Mouse (Mus musculus): ENCODE results near the gene Pheta1.

Gene Pheta1

DNA sequence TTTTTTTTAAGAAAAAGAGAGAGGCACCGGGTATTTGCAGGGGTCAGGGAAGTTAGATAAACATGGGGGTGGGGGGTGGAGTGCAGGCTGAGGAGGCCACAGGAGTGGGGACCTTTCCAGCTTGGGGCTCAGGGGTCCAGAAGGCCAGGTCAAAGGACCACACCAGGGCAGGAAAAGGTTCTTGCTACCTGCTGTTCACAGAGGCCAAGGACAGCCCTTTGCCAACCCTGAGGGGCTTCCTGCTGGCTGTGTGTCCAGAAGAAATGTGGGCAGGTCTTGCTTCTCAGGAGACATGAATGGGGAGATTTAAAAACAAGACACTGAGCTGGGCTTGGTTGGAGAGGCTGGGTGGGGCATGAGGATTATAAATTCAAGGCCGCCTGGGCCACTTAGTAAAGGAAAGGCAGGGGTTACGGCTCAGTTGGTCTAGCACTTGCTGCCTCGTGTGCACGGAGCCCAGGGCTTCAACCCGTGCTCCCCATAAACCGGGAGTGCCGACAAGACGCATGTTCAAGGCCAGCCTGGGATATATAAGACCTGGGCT is 41.1 kb downstream of the Pheta1 start:
- no peak for DNase-seq (ENCODE audit: low spot score)

- DNase-seq (ENCODE audit: low spot score) = no peak
These were observed 42.1 kb downstream of the Pheta1 start for GRCm38 (mm10) chr5:121890925-121891324.

DNA sequence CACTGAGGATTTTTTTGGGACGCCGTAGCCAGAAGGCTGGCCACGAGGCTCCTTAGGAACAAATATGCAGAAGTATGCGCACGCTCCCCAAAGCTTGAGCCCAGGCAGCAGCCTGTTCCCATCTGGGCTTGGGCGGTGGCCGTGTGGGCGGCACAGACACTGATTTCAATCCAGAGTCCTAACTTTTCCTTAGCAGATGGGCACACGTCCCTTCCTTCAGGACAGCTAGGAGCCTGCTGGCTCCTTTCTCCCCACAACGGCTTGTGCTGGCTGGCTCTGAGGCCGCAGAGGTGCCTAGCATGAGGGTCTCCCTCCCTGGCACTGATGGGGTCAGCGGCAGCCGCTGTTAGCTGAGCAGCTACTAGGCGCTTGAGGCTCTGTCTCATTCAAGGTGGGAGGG is 43.5 kb downstream of the Pheta1 start:
- DNase-seq (ENCODE audit: low spot score) = no peak

GRCm38 (mm10) chr5:121893581-121893980 is 44.8 kb downstream of the Pheta1 start:
- no peak for DNase-seq (ENCODE audit: low spot score)

- DNase-seq (ENCODE audit: low spot score) = no peak
These were observed 45.9 kb downstream of the Pheta1 start for GRCm38 (mm10) chr5:121894647-121895046.

DNA sequence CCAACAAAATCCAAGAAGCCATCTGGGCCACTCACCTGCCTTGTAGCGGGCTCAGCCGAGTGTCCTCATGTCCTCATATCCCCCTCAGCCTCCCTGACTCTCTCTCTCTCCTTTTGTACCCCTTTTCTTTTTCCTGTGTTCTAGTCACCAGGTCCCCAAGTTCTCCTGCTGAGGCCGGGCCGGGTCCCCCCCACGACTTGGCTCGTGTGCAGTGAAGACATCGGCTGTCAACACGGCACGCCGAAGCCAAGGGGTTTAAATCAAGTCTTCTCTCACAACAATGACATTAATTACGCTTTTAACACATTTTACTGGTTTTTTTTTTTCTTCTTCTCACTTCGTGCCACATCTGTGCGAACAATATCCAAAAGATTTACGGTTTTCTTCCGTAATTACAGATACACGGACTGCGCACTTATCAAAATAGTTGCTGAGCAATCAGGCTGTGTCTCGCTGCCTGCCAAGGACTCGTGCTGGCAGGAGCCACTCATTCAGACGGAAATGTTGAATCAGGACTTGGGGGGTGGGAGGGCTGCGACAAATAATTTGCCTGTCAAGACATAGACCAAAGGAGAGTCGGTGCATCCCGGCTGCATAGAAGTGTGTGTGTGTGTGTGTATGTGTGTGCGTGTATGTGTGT is 46.5 kb downstream of the Pheta1 start:
- DNase-seq (ENCODE audit: low spot score) = no peak

DNA sequence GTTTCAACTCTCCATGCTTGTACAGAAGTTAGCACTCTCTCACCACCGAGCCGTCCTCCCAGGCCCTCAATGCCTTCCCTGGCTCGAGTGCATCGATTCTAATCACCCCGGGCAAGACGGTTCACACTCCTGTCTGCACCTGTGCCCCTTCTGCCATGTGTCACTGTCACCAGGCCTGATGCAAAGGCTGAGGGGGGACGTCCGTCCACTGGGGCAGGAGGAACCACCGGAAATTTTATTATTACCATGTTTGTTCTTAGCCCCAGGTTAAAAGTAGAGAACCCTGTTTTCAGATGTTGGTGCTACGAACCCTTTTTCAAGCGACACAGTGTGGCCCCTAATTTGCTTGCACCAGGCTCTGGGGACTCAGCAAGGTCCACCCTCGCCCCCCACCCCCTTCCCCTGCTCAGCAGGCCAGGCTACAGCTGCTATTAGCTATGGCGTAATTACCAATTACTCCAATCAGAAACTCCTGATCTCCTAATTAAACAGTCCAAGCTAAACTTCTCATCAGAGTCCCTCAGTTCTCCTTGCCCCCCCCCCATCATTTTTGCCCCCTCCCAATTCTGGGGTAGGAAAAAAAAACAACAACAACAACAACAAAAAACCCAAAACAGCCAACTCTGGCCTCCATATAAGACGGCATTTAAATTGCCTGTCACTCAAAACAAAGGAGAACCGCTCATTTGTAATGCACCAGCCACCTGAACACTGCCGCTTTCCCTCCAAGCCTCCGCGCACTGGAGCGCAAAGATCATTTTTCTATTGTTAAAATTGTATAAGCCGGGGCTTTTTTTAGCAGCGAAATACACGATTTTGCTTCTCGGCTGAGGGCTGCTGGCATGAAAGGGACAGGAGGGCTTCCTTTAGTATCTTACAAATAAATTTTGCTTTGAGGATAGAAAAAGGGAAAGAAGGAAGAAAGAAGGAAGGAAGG is 54.3 kb downstream of the Pheta1 start:
- DNase-seq (ENCODE audit: low spot score) = no peak

All from ovary, postnatal 14 days (tissue).